Mouse (Mus musculus): ENCODE results near the gene Gm49322. TPM values are rescaled to one million over a fixed set of nuclear protein-coding genes. Genes with fewer than 3 reads are reported as not detected.
A peak's percentile ranks its signal among the peaks of the same experiment; 100 is the strongest.
"Not testable (repeated sequence)": the region's sequence is repeated elsewhere in the genome, so short reads cannot be mapped to it uniquely, and the experiment has no call there.

The Gm49322 gene
- polyA plus RNA-seq (2015; fragmentation: Nextera tagmentation; extraction: Ambion mirVana) = 2.2 and 2.8 TPM in 2 replicates

GRCm38 (mm10) chr10:80605721-80606120 lies at the start of gene Gm49322:
TSS of gene Gm49322 (plus strand) at chr10:80606021.
- ATAC-seq (replicated peaks; ENCODE audit: extremely low read depth, insufficient read depth, low FRiP score); H3K9me3 ChIP-seq (replicated peaks; ENCODE audit: control insufficient read depth, low read length); H3K4me3 ChIP-seq (ENCODE audit: low read length); H3K9ac ChIP-seq (ENCODE audit: low read length); H3K27ac ChIP-seq (ENCODE audit: low read length); H3K27me3 ChIP-seq (ENCODE audit: control insufficient read depth, insufficient read depth, low read length); H3K4me2 ChIP-seq (ENCODE audit: low read depth, low read length): not testable (repeated sequence)
- H3K36me3 ChIP-seq (ENCODE audit: control insufficient read depth, insufficient read depth) = peaks cover 23% of the 10 kb centered on the region
- peaks cover 15% of the 10 kb centered on the region for H3K4me1 ChIP-seq (ENCODE audit: control insufficient read depth, insufficient read depth, low read length)
- 68% methylated on average over 2 of the region's 4 CpGs for WGBS

- 28% methylated on average over 5 of the region's 5 CpGs for WGBS
- Histone ChIP-seq H3K9ac (ENCODE audit: low read length) (peak overlapping the region; percentile 18; the same call in 1 of the 2 replicates), H3K4me3 (ENCODE audit: low read length) (no peak overlapping the region), H3K4me1 (ENCODE audit: control insufficient read depth, insufficient read depth, low read length) (peaks cover 38% of the 10 kb centered on the region), H3K4me2 (ENCODE audit: low read depth, low read length) (no peak overlapping the region), H3K9me3 (replicated peaks; ENCODE audit: control insufficient read depth, low read length) (no peaks in the 10 kb centered on the region), H3K36me3 (ENCODE audit: control insufficient read depth, insufficient read depth) (no peaks in the 10 kb centered on the region), H3K27ac (ENCODE audit: low read length) (no peak overlapping the region), H3K27me3 (ENCODE audit: control insufficient read depth, insufficient read depth, low read length) (no peaks in the 10 kb centered on the region)
- no peak for ATAC-seq (replicated peaks; ENCODE audit: extremely low read depth, insufficient read depth, low FRiP score)
These were observed 48.4 kb upstream of the Gm49322 start for GRCm38 (mm10) chr10:80557346-80557965.

GRCm38 (mm10) chr10:80559431-80559830 lies 46.4 kb upstream of the Gm49322 start:
- Histone ChIP-seq H3K4me1 (ENCODE audit: control insufficient read depth, insufficient read depth, low read length) (peaks cover 26% of the 10 kb centered on the region), H3K36me3 (ENCODE audit: control insufficient read depth, insufficient read depth) (no peaks in the 10 kb centered on the region), H3K27me3 (ENCODE audit: control insufficient read depth, insufficient read depth, low read length) (no peaks in the 10 kb centered on the region), H3K9ac (ENCODE audit: low read length) (no peak overlapping the region), H3K4me3 (ENCODE audit: low read length) (no peak overlapping the region), H3K9me3 (replicated peaks; ENCODE audit: control insufficient read depth, low read length) (no peaks in the 10 kb centered on the region), H3K27ac (ENCODE audit: low read length) (no peak overlapping the region), H3K4me2 (ENCODE audit: low read depth, low read length) (no peak overlapping the region)
- ATAC-seq (replicated peaks; ENCODE audit: extremely low read depth, insufficient read depth, low FRiP score) = no peak
- WGBS = 93% methylated on average over 7 of the region's 7 CpGs

GRCm38 (mm10) chr10:80560621-80561020 lies 45.2 kb upstream of the Gm49322 start:
- Histone ChIP-seq H3K4me2 (ENCODE audit: low read depth, low read length) (peak overlapping the region; percentile 96), H3K4me1 (ENCODE audit: control insufficient read depth, insufficient read depth, low read length) (peaks cover 26% of the 10 kb centered on the region), H3K9me3 (replicated peaks; ENCODE audit: control insufficient read depth, low read length) (no peaks in the 10 kb centered on the region), H3K4me3 (ENCODE audit: low read length) (peak overlapping the region; percentile 99), H3K9ac (ENCODE audit: low read length) (peak overlapping the region; percentile 98), H3K36me3 (ENCODE audit: control insufficient read depth, insufficient read depth) (no peaks in the 10 kb centered on the region), H3K27me3 (ENCODE audit: control insufficient read depth, insufficient read depth, low read length) (no peaks in the 10 kb centered on the region), H3K27ac (ENCODE audit: low read length) (no peak overlapping the region; the same call in 1 of the 2 replicates)
- WGBS = 0% methylated on average over 13 of the region's 13 CpGs
- ATAC-seq (replicated peaks; ENCODE audit: extremely low read depth, insufficient read depth, low FRiP score) = no peak

- peak within 1 kb of the TSS; percentile 86 for H3K27ac ChIP-seq (ENCODE audit: low read length)
- under 1% methylated on average over 72 of the region's 72 CpGs for WGBS
- ATAC-seq (replicated peaks; ENCODE audit: extremely low read depth, insufficient read depth, low FRiP score) = peak; percentile 82
- H3K9me3 ChIP-seq (replicated peaks; ENCODE audit: control insufficient read depth, low read length) = no peaks in the 10 kb centered on the region
- peak within 1 kb of the TSS; percentile 99 for H3K4me3 ChIP-seq (ENCODE audit: low read length)
- H3K4me2 ChIP-seq (ENCODE audit: low read depth, low read length) = peak within 1 kb of the TSS; percentile 96
- peak within 1 kb of the TSS; percentile 98 for H3K9ac ChIP-seq (ENCODE audit: low read length)
- no peaks in the 10 kb centered on the region for H3K36me3 ChIP-seq (ENCODE audit: control insufficient read depth, insufficient read depth)
- peaks cover 27% of the 10 kb centered on the region for H3K4me1 ChIP-seq (ENCODE audit: control insufficient read depth, insufficient read depth, low read length)
- H3K27me3 ChIP-seq (ENCODE audit: control insufficient read depth, insufficient read depth, low read length) = no peaks in the 10 kb centered on the region
These were observed 44.5 kb upstream of the Gm49322 start, which contains the start of gene Rexo1 for GRCm38 (mm10) chr10:80561116-80561944. TSS of gene Rexo1 (minus strand) at chr10:80561560.

- H3K4me1 ChIP-seq (ENCODE audit: control insufficient read depth, insufficient read depth, low read length) = peaks cover 27% of the 10 kb centered on the region
- 31% methylated on average over 17 of the region's 17 CpGs for WGBS
- H3K4me3 ChIP-seq (ENCODE audit: low read length) = no peak overlapping the region
- H3K9ac ChIP-seq (ENCODE audit: low read length) = no peak overlapping the region
- H3K27ac ChIP-seq (ENCODE audit: low read length) = no peak overlapping the region
- peaks cover 8% of the 10 kb centered on the region; the same call in 1 of the 2 replicates for H3K36me3 ChIP-seq (ENCODE audit: control insufficient read depth, insufficient read depth)
- no peaks in the 10 kb centered on the region for H3K27me3 ChIP-seq (ENCODE audit: control insufficient read depth, insufficient read depth, low read length)
- no peaks in the 10 kb centered on the region for H3K9me3 ChIP-seq (replicated peaks; ENCODE audit: control insufficient read depth, low read length)
- ATAC-seq (replicated peaks; ENCODE audit: extremely low read depth, insufficient read depth, low FRiP score) = 0 out of 2 replicates have a peak, but pooled peaks have one; percentile 18
- no peak overlapping the region for H3K4me2 ChIP-seq (ENCODE audit: low read depth, low read length)
These were observed 39.3 kb upstream of the Gm49322 start for GRCm38 (mm10) chr10:80566375-80567092.

GRCm38 (mm10) chr10:80568876-80569275 lies 36.9 kb upstream of the Gm49322 start:
- Histone ChIP-seq H3K4me2 (ENCODE audit: low read depth, low read length) (no peak overlapping the region), H3K36me3 (ENCODE audit: control insufficient read depth, insufficient read depth) (peaks cover 8% of the 10 kb centered on the region; the same call in 1 of the 2 replicates), H3K27me3 (ENCODE audit: control insufficient read depth, insufficient read depth, low read length) (no peaks in the 10 kb centered on the region), H3K27ac (ENCODE audit: low read length) (no peak overlapping the region), H3K9ac (ENCODE audit: low read length) (no peak overlapping the region), H3K4me3 (ENCODE audit: low read length) (no peak overlapping the region), H3K4me1 (ENCODE audit: control insufficient read depth, insufficient read depth, low read length) (peaks cover 40% of the 10 kb centered on the region), H3K9me3 (replicated peaks; ENCODE audit: control insufficient read depth, low read length) (no peaks in the 10 kb centered on the region)
- 92% methylated on average over 29 of the region's 29 CpGs for WGBS
- no peak for ATAC-seq (replicated peaks; ENCODE audit: extremely low read depth, insufficient read depth, low FRiP score)

- no peak overlapping the region for H3K9ac ChIP-seq (ENCODE audit: low read length)
- H3K4me3 ChIP-seq (ENCODE audit: low read length) = 0 out of 2 replicates have a peak overlapping the region, but pooled peaks have one; percentile 22
- H3K4me1 ChIP-seq (ENCODE audit: control insufficient read depth, insufficient read depth, low read length) = peaks cover 45% of the 10 kb centered on the region
- H3K4me2 ChIP-seq (ENCODE audit: low read depth, low read length) = peak overlapping the region; percentile 59
- ATAC-seq (replicated peaks; ENCODE audit: extremely low read depth, insufficient read depth, low FRiP score) = peak; percentile 46; the same call in 1 of the 2 replicates
- H3K36me3 ChIP-seq (ENCODE audit: control insufficient read depth, insufficient read depth) = peaks cover 8% of the 10 kb centered on the region; the same call in 1 of the 2 replicates
- 33% methylated on average over 10 of the region's 10 CpGs for WGBS
- no peak overlapping the region for H3K27ac ChIP-seq (ENCODE audit: low read length)
- H3K27me3 ChIP-seq (ENCODE audit: control insufficient read depth, insufficient read depth, low read length) = no peaks in the 10 kb centered on the region
- H3K9me3 ChIP-seq (replicated peaks; ENCODE audit: control insufficient read depth, low read length) = no peaks in the 10 kb centered on the region
These were observed 36.2 kb upstream of the Gm49322 start for GRCm38 (mm10) chr10:80569664-80570066.
